In the genomic region with DNA sequence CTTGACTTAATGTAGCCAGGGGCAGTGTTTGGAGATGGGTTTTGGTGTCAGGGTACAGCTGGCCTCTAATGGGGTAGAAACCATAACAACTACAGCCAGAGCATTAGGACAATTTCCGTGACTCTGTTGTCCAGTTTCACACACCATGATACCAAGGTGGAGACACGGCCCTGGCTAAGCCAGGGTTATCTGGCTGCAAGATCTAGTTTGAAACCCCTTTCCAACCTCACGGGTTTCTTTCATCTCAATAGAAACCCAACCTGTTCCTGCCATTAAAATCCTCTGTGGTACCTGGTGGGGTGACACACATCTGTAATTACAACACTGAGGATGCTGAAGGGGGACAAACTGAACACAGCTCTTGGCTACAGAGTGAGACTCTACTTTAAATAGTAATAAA, we compare ENCODE assay signal across 25 mouse cellular contexts. TPM values are rescaled to one million over a fixed set of nuclear protein-coding genes. Genes with fewer than 3 reads are reported as not detected.
"Had no signal": no experiment of that assay in that cellular context is flagged by ENCODE, and none has a peak within 500 bp of the region (broad histone marks: within the 10 kb centered on the region; RNA-seq: fewer than 3 reads in every experiment).

No protein-coding gene starts in this region.

- DNase-seq: forebrain, postnatal 0 days; gastrocnemius, postnatal 14 days; gastrocnemius, postnatal 36 days; heart, adult 18-20 months; kidney, adult 11 months; kidney, adult 2 months; kidney, adult 9 months; kidney, postnatal 14 days; kidney, postnatal 36 days; layer of hippocampus, adult 9-11 months; layer of hippocampus, postnatal 36 days; left cerebral cortex, postnatal 4 days had no signal

- H3K9ac ChIP-seq: forebrain, embryonic 15.5 days; forebrain, postnatal 0 days; hindbrain, embryonic 13.5 days; hindbrain, embryonic 15.5 days; kidney, embryonic 15.5 days; limb, embryonic 13.5 days; limb, embryonic 15.5 days; liver, embryonic 12.5 days; liver, embryonic 14.5 days had no signal

- ATAC-seq: forebrain, embryonic 15.5 days; forebrain, postnatal 0 days; hindbrain, postnatal 0 days; intestine, embryonic 16.5 days; liver, embryonic 12.5 days had no signal

- H3K9me3 ChIP-seq: forebrain, embryonic 15.5 days; heart, embryonic 10.5 days; hindbrain, embryonic 13.5 days; hindbrain, embryonic 15.5 days; kidney, embryonic 15.5 days; limb, embryonic 13.5 days; limb, embryonic 15.5 days; liver, embryonic 12.5 days had no signal

- H3K27ac ChIP-seq: forebrain, embryonic 15.5 days; heart, embryonic 10.5 days; hindbrain, embryonic 13.5 days; hindbrain, embryonic 15.5 days; hindbrain, postnatal 0 days; kidney, embryonic 15.5 days; kidney, postnatal 0 days; limb, embryonic 13.5 days; limb, embryonic 15.5 days; liver, embryonic 12.5 days; liver, embryonic 14.5 days had no signal

- H3K4me1 ChIP-seq: forebrain, embryonic 15.5 days; hindbrain, embryonic 15.5 days; kidney, embryonic 15.5 days; limb, embryonic 13.5 days; limb, embryonic 15.5 days had no signal

- H3K4me2 ChIP-seq: forebrain, embryonic 15.5 days; hindbrain, embryonic 13.5 days; hindbrain, embryonic 15.5 days; kidney, embryonic 15.5 days; limb, embryonic 13.5 days; limb, embryonic 15.5 days; liver, embryonic 12.5 days had no signal

- H3K36me3 ChIP-seq: forebrain, embryonic 15.5 days; hindbrain, embryonic 13.5 days; hindbrain, embryonic 15.5 days; kidney, embryonic 15.5 days; limb, embryonic 13.5 days; limb, embryonic 15.5 days had no signal

- H3K4me3 ChIP-seq: forebrain, embryonic 15.5 days; heart, embryonic 10.5 days; hindbrain, embryonic 13.5 days; hindbrain, embryonic 15.5 days; kidney, embryonic 15.5 days; limb, embryonic 13.5 days; limb, embryonic 15.5 days; liver, embryonic 12.5 days had no signal

- H3K27me3 ChIP-seq: forebrain, embryonic 15.5 days; hindbrain, embryonic 13.5 days; hindbrain, embryonic 15.5 days; kidney, embryonic 15.5 days; limb, embryonic 13.5 days; limb, embryonic 15.5 days; liver, embryonic 12.5 days had no signal

RNA-seq across cellular contexts. Expression of gene Tmod1, which starts 36.9 kb away (rescaled TPM):
- polyA plus RNA-seq: liver, adult 2 months had no signal
